Mouse (Mus musculus) myocyte (in vitro differentiated cells): ENCODE data around the gene Sbf2.

Source experiments
- MAX ChIP-seq: IDR thresholded peaks from one replicate; pipeline ENCODE4 v1.6.1; 2011; ENCODE audit warnings: low read depth, mild to moderate bottlenecking, control low read depth
- POLR2A ChIP-seq: IDR thresholded peaks from one replicate; pipeline ENCODE4 v1.6.1; 2011; ENCODE audit warnings: low read depth, mild to moderate bottlenecking, control low read depth, moderate library complexity; ENCODE audit not compliant: insufficient read length
- TCF3 ChIP-seq: IDR thresholded peaks from one replicate; pipeline ENCODE4 v1.6.1; 2011; ENCODE audit warnings: low read depth, control low read depth; ENCODE audit not compliant: insufficient read length

DNA sequence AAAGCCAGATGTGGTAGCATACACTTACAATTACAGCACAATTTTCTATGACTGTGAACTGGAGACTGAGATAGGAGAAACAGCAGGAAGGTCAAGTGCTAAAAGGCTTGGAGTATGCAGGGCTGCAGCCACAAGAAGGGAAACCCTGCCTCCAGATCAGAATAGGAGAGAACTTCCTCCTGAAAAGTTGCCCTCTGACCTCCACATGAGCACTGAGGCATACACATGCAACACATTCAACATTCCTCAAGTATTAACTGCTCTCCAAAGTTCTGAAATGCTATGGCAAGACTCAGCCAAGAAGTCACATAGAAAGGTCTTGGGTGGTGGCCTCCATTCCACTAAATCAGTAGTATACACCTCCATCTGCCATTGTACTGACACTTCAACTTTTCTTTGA is 58.5 kb downstream of the Sbf2 start:
- no peak for TF ChIP-seq POLR2A
- TF ChIP-seq MAX: no peak
- no peak for TF ChIP-seq TCF3
